Mouse (Mus musculus): Measurements from ENCODE around the gene Utf1.

DNA sequence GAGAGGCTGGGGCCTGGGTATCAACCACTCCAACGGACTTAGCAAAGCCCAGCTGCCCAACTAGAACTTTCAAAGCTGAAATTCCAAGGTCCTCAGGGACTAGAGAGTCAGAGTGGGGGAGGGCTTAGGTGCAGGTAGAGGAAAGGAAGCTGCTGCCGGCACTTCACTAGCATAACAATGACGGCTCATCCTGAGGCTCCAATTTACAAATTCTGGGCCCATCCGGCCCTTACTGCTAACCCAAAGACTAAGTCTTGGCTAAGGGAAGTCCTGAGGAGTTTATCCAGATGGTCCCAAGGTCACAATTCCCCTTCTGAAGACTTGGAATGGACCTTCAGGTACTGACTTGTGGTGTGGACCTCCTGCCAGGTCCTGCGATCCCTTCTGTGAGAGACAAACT lies 1.9 kb downstream of the Utf1 start:
- TF ChIP-seq CTCF (IDR thresholded peaks at IDR 0.05; ENCODE audit: low read depth) (no peak), EP300 (IDR thresholded peaks at IDR 0.05; ENCODE audit: low read depth) (no peak)

All from liver, embryonic 14.5 days (tissue).